Mouse (Mus musculus) midbrain, embryonic 12.5 days (tissue): ENCODE data around the gene Aadat. TPM values are rescaled to one million over a fixed set of nuclear protein-coding genes. Genes with fewer than 3 reads are reported as not detected.
"Not testable (repeated sequence)": the region's sequence is repeated elsewhere in the genome, so short reads cannot be mapped to it uniquely, and the experiment has no call there.

ENCODE experiments used
- ATAC-seq: fragments of 200-750 bp; cut with Nextera tagmentation; 2 replicates; pipeline ENCODE4 v1.8.0; 2017; ENCODE audit warnings: low read depth, moderate TSS enrichment, moderate library complexity; ENCODE audit not compliant: low FRiP score
- H3K27ac ChIP-seq: fragments of 300-500 bp; sonication (generic); replicated peaks from 2 replicates; pipeline ENCODE4 v1.5.1; 2016; ENCODE audit warnings: mild to moderate bottlenecking
- H3K27me3 ChIP-seq: fragments of 300-500 bp; sonication (generic); 2 replicates; pipeline ENCODE4 v1.6.1; 2016; ENCODE audit warnings: mild to moderate bottlenecking
- H3K36me3 ChIP-seq: fragments of 300-500 bp; sonication (generic); 2 replicates; pipeline ENCODE4 v1.6.1; 2016
- H3K4me1 ChIP-seq: fragments of 300-500 bp; sonication (generic); 2 replicates; pipeline ENCODE4 v1.6.1; 2016
- H3K4me2 ChIP-seq: fragments of 300-500 bp; sonication (generic); replicated peaks from 2 replicates; pipeline ENCODE4 v1.6.1; 2016; ENCODE audit warnings: mild to moderate bottlenecking, moderate library complexity
- H3K4me3 ChIP-seq: fragments of 300-500 bp; sonication (generic); 2 replicates; pipeline ENCODE4 v1.5.1; 2016; ENCODE audit warnings: mild to moderate bottlenecking
- H3K9ac ChIP-seq: fragments of 300-500 bp; sonication (generic); replicated peaks from 2 replicates; pipeline ENCODE4 v1.6.1; 2016; ENCODE audit warnings: mild to moderate bottlenecking, moderate library complexity
- H3K9me3 ChIP-seq: fragments of 300-500 bp; sonication (generic); 2 replicates; pipeline ENCODE4 v1.6.1; 2016; ENCODE audit warnings: mild to moderate bottlenecking
- WGBS: fragments of 180-500 bp; shearing (Covaris S2); methylation state at CpG from one replicate; pipeline ENCODE4 v1.1.7; 2016; 5-methylcytosine and 5-hydroxymethylcytosine counted together
- polyA plus RNA-seq: library from polyadenylated mRNA; unstranded; fragments of >200 nt; fragmentation: Nextera tagmentation; extraction: Ambion mirVana; gene quantifications from 2 replicates; pipeline ENCODE4 v1.2.1, GENCODE M21; 2016

The Aadat gene
- polyA plus RNA-seq, 1 experiment from 2014 or later = 1.3 TPM

DNA sequence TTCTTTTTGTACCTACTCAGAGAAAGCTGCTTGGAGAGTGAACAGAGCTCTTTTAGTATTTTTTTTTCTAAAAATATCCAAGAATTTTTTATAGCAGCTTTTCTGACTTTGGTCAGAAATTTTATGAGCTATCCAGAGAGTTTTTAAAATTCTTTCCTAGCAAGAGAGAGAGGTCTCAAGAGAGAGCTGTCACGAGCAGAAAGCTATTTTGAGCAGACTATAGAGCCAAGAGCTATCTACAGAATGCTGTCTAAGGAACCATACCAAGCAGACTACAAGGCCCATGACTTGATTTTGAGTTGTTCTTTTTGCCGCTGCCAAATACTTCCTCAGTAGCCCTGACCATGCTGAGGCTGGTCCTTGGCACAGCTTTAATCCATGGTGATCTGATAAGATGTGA is 77.6 kb downstream of the Aadat start:
- 75% methylated on average over 2 of the region's 2 CpGs for WGBS
- ATAC-seq = no peak
- Histone ChIP-seq H3K27ac (no peak overlapping the region), H3K4me1 (no peaks in the 10 kb centered on the region), H3K4me2 (no peak overlapping the region), H3K4me3 (no peak overlapping the region), H3K36me3 (no peaks in the 10 kb centered on the region), H3K27me3 (no peaks in the 10 kb centered on the region), H3K9ac (no peak overlapping the region), H3K9me3 (no peaks in the 10 kb centered on the region)

GRCm38 (mm10) chr8:60591352-60592105 is 85.8 kb downstream of the Aadat start:
- not testable (repeated sequence) for H3K4me3 ChIP-seq, H3K36me3 ChIP-seq, H3K9me3 ChIP-seq, H3K4me1 ChIP-seq, ATAC-seq, H3K4me2 ChIP-seq, H3K27ac ChIP-seq, H3K9ac ChIP-seq, H3K27me3 ChIP-seq
- 90% methylated on average over 29 of the region's 29 CpGs for WGBS

- WGBS = 67% methylated on average over 3 of the region's 3 CpGs
- H3K4me3 ChIP-seq = no peak overlapping the region
- no peak overlapping the region for H3K4me2 ChIP-seq
- no peak overlapping the region for H3K9ac ChIP-seq
- H3K9me3 ChIP-seq = no peaks in the 10 kb centered on the region
- no peaks in the 10 kb centered on the region for H3K4me1 ChIP-seq
- no peak for ATAC-seq
- no peaks in the 10 kb centered on the region for H3K36me3 ChIP-seq
- H3K27ac ChIP-seq = no peak overlapping the region
- no peaks in the 10 kb centered on the region for H3K27me3 ChIP-seq
Measured at GRCm38 (mm10) chr8:60594761-60595160, 89.0 kb downstream of the Aadat start.

Other genes with a start within 250 kb of the Aadat start
- gene Gm10283, start 2.7 kb upstream of the Aadat start, polyA plus RNA-seq = not detected in 2 replicates
- gene Mfap3l, start 126.9 kb downstream of the Aadat start, polyA plus RNA-seq = 1.3 and 1.8 TPM in 2 replicates